Mouse (Mus musculus) CD8-positive naive resting alpha-beta T cell, adult 2 months (primary cell): ENCODE measurements around the gene Pip4p1.
"Not testable (repeated sequence)": the region's sequence is repeated elsewhere in the genome, so short reads cannot be mapped to it uniquely, and the experiment has no call there.

Experiments
- DNase-seq, 2 experiments: peaks; one replicate each; pipeline ENCODE4 v3.0.0; 2022; ENCODE audit warnings: low read depth in 2 of 2, low spot score in 2 of 2

Pip4p1 gene

GRCm38 (mm10) chr14:50930754-50931492 lies at the start of gene Pip4p1, which contains the start of gene Pnp:
Gene Pip4p1, minus strand, starts transcription at chr14:50930856.
Gene Pnp, plus strand, starts transcription at chr14:50931082.
- peak; percentile 98 for DNase-seq

GRCm38 (mm10) chr14:50979631-50980030 lies 49.0 kb upstream of the Pip4p1 start:
- DNase-seq = no peak

- not testable (repeated sequence) for DNase-seq
Measured at GRCm38 (mm10) chr14:50978451-50978850, 47.8 kb upstream of the Pip4p1 start.

- no peak for DNase-seq
Measured at GRCm38 (mm10) chr14:50976674-50977073, 46.0 kb upstream of the Pip4p1 start.

GRCm38 (mm10) chr14:50975001-50975400 lies 44.3 kb upstream of the Pip4p1 start:
- no peak for DNase-seq

- DNase-seq = no peak
Measured at GRCm38 (mm10) chr14:50973700-50974099, 43.0 kb upstream of the Pip4p1 start.

- not testable (repeated sequence) for DNase-seq
Measured at GRCm38 (mm10) chr14:50973054-50973453, 42.4 kb upstream of the Pip4p1 start.

- DNase-seq = no peak
Measured at GRCm38 (mm10) chr14:50970822-50971221, 40.2 kb upstream of the Pip4p1 start.

GRCm38 (mm10) chr14:50969558-50970544 lies 39.2 kb upstream of the Pip4p1 start:
- no peak for DNase-seq

GRCm38 (mm10) chr14:50969041-50969440 lies 38.4 kb upstream of the Pip4p1 start:
- DNase-seq = no peak

GRCm38 (mm10) chr14:50968216-50968980 lies 37.7 kb upstream of the Pip4p1 start:
- no peak for DNase-seq

GRCm38 (mm10) chr14:50958289-50958995 lies 27.8 kb upstream of the Pip4p1 start:
- DNase-seq = not testable (repeated sequence)

GRCm38 (mm10) chr14:50957146-50957545 lies 26.5 kb upstream of the Pip4p1 start:
- not testable (repeated sequence) for DNase-seq

- DNase-seq = not testable (repeated sequence)
Measured at GRCm38 (mm10) chr14:50956724-50957123, 26.1 kb upstream of the Pip4p1 start.

- DNase-seq = peak; percentile 36 to 65
Measured at GRCm38 (mm10) chr14:50955942-50956508, 25.4 kb upstream of the Pip4p1 start, which contains the start of gene Pnp2. Gene Pnp2, plus strand, starts transcription at chr14:50955992.

- no peak for DNase-seq
Measured at GRCm38 (mm10) chr14:50955487-50955886, 24.8 kb upstream of the Pip4p1 start.

- DNase-seq = not testable (repeated sequence)
Measured at GRCm38 (mm10) chr14:50945526-50945925, 14.9 kb upstream of the Pip4p1 start.

- DNase-seq = not testable (repeated sequence)
Measured at GRCm38 (mm10) chr14:50945081-50945480, 14.4 kb upstream of the Pip4p1 start.

- not testable (repeated sequence) for DNase-seq
Measured at GRCm38 (mm10) chr14:50944668-50945033, 14.0 kb upstream of the Pip4p1 start.
